Comparison of ENCODE assay signal across 10 mouse cellular contexts in the genomic region with DNA sequence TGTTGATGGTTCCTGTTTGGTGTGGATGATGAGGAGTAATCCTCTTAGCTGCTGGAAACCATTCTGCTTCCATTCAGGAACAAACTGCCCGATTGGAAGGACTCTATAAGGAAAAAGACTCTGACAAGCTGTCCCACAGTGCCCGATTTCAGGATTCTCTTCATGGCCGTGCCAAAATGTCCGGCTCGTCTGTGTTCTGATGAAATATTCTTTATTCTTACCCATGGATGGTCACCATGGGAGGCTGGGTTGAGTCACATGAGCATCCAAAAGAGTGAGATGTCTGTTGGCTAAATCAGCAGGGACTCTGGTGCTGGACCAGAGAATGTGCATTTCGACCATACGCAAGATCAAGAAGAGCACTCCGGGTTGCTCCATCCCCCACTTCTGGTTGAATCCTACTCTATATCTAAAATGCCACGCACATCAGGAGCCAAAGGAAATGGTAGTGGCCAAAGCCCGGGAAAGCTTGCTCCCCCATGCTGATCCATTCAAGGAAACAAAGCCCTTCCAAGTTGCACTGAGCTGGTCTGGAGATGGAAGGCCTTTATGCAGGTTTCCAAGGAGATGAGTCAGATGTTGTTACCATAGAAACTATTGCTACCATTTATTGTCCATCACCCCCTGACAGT.
DNase-seq lines count a peak whose midpoint lies in the region; ATAC-seq and TF ChIP-seq lines count a peak whose summit lies in the region.
"Had no signal": no experiment of that assay in that cellular context is flagged by ENCODE, and none has a peak within 500 bp of the region (broad histone marks: within the 10 kb centered on the region; RNA-seq: fewer than 3 reads in every experiment).

No protein-coding gene starts in this region.

- intact Hi-C loops in heart, postnatal 36 days (cut with DNase I), result loop anchor here (10.0 kb wide), 1 partner anchor 280 kb away; no protein-coding TSS in a partner anchor

- H3K36me3 ChIP-seq in embryonic facial prominence, embryonic 11.5 days (replicated peaks; ENCODE audit: control insufficient read depth, insufficient read depth, low read depth, low read length), result no peaks in the 10 kb centered on the region
- no peaks in the 10 kb centered on the region for H3K36me3 ChIP-seq in embryonic facial prominence, embryonic 10.5 days (replicated peaks)
- no peaks in the 10 kb centered on the region for H3K36me3 ChIP-seq in forebrain, embryonic 11.5 days (ENCODE audit: control insufficient read depth, insufficient read depth, low read length)
- no peaks in the 10 kb centered on the region for H3K36me3 ChIP-seq in hindbrain, postnatal 0 days (ENCODE audit: insufficient read depth, low read length)
- H3K36me3 ChIP-seq in neural tube, embryonic 14.5 days (ENCODE audit: control insufficient read depth, insufficient read depth, low read length), result no peaks in the 10 kb centered on the region

- 0 out of 2 replicates have a peak, but pooled peaks have one; percentile 34 for ATAC-seq in embryonic facial prominence, embryonic 11.5 days (replicated peaks; ENCODE audit: insufficient number of reproducible peaks, low FRiP score, low TSS enrichment, low read depth)
- peak; percentile 86 for ATAC-seq in forebrain, embryonic 11.5 days (replicated peaks; ENCODE audit: low FRiP score)
- ATAC-seq in hindbrain, postnatal 0 days, result peak; percentile 94
- ATAC-seq in neural tube, embryonic 14.5 days (ENCODE audit: low read depth), result peak; percentile 77

- no peak overlapping the region for H3K4me2 ChIP-seq in embryonic facial prominence, embryonic 11.5 days (ENCODE audit: low read depth, low read length)
- H3K4me2 ChIP-seq in forebrain, embryonic 11.5 days (ENCODE audit: low read depth, low read length, severe bottlenecking), result peak overlapping the region; percentile 26; the same call in 1 of the 2 replicates
- no peak overlapping the region for H3K4me2 ChIP-seq in hindbrain, postnatal 0 days (ENCODE audit: low read depth, low read length)
- no peak overlapping the region for H3K4me2 ChIP-seq in neural tube, embryonic 14.5 days (ENCODE audit: low read depth, low read length)

- TF ChIP-seq CTCF in hindbrain, postnatal 0 days (IDR thresholded peaks at IDR 0.05; ENCODE audit: low read depth), result no peak

- DNase-seq in embryonic facial prominence, embryonic 11.5 days (ENCODE audit: low spot score), result peak; percentile 18
- DNase-seq in embryonic facial prominence, embryonic 10.5 days (ENCODE audit: low spot score), result no peak
- DNase-seq in forebrain, embryonic 11.5 days (ENCODE audit: low spot score), result peak; percentile 60
- peak; percentile 79 for DNase-seq in hindbrain, postnatal 0 days (ENCODE audit: low spot score)
- no peak for DNase-seq in heart, postnatal 36 days
- DNase-seq in kidney, postnatal 36 days, result no peak
- no peak for DNase-seq in frontal cortex, postnatal 10 days (ENCODE audit: low spot score in 2 of 2)
- DNase-seq: kidney, adult 18-20 months; lung, postnatal 36 days had no signal

- no peaks in the 10 kb centered on the region for H3K27me3 ChIP-seq in embryonic facial prominence, embryonic 11.5 days (ENCODE audit: control insufficient read depth, insufficient read depth, low read length)
- H3K27me3 ChIP-seq in embryonic facial prominence, embryonic 10.5 days (replicated peaks; ENCODE audit: low read depth, poor library complexity, severe bottlenecking), result no peaks in the 10 kb centered on the region
- H3K27me3 ChIP-seq in forebrain, embryonic 11.5 days (ENCODE audit: control insufficient read depth, insufficient read depth, low read length), result no peaks in the 10 kb centered on the region
- no peaks in the 10 kb centered on the region for H3K27me3 ChIP-seq in hindbrain, postnatal 0 days (ENCODE audit: insufficient read depth, low read length)
- H3K27me3 ChIP-seq in neural tube, embryonic 14.5 days (ENCODE audit: control insufficient read depth, insufficient read depth, low read length), result no peaks in the 10 kb centered on the region

- no peak overlapping the region for H3K9ac ChIP-seq in embryonic facial prominence, embryonic 11.5 days (replicated peaks; ENCODE audit: low read length)
- 0 out of 2 replicates have a peak overlapping the region, but pooled peaks have one; percentile 6 for H3K9ac ChIP-seq in forebrain, embryonic 11.5 days (ENCODE audit: low read length)
- no peak overlapping the region for H3K9ac ChIP-seq in hindbrain, postnatal 0 days (replicated peaks; ENCODE audit: low read length)
- H3K9ac ChIP-seq in neural tube, embryonic 14.5 days (replicated peaks; ENCODE audit: low read depth, low read length), result no peak overlapping the region

- no peak overlapping the region for H3K4me3 ChIP-seq in embryonic facial prominence, embryonic 11.5 days (ENCODE audit: low read depth, low read length)
- H3K4me3 ChIP-seq in embryonic facial prominence, embryonic 10.5 days, result no peak overlapping the region
- no peak overlapping the region for H3K4me3 ChIP-seq in forebrain, embryonic 11.5 days (ENCODE audit: low read depth, low read length)
- H3K4me3 ChIP-seq in hindbrain, postnatal 0 days (ENCODE audit: low read length), result no peak overlapping the region
- no peak overlapping the region for H3K4me3 ChIP-seq in neural tube, embryonic 14.5 days (ENCODE audit: low read depth, low read length)

- H3K9me3 ChIP-seq in embryonic facial prominence, embryonic 11.5 days (replicated peaks; ENCODE audit: control insufficient read depth, low read length), result no peaks in the 10 kb centered on the region
- no peaks in the 10 kb centered on the region for H3K9me3 ChIP-seq in embryonic facial prominence, embryonic 10.5 days
- H3K9me3 ChIP-seq in forebrain, embryonic 11.5 days (ENCODE audit: control insufficient read depth, low read length), result no peaks in the 10 kb centered on the region
- H3K9me3 ChIP-seq in hindbrain, postnatal 0 days (ENCODE audit: low read length), result no peaks in the 10 kb centered on the region
- H3K9me3 ChIP-seq in neural tube, embryonic 14.5 days (ENCODE audit: control insufficient read depth, low read length), result no peaks in the 10 kb centered on the region

- WGBS in embryonic facial prominence, embryonic 11.5 days, result 69% methylated on average over 10 of the region's 10 CpGs
- 69% methylated on average over 10 of the region's 10 CpGs for whole genome bisulfite sequencing in embryonic facial prominence, embryonic 10.5 days
- 44% methylated on average over 10 of the region's 10 CpGs for WGBS in forebrain, embryonic 11.5 days
- 19% methylated on average over 10 of the region's 10 CpGs for WGBS in hindbrain, postnatal 0 days
- WGBS in neural tube, embryonic 14.5 days, result 35% methylated on average over 10 of the region's 10 CpGs

- H3K27ac ChIP-seq in embryonic facial prominence, embryonic 11.5 days (replicated peaks; ENCODE audit: low read depth, low read length), result no peak overlapping the region
- H3K27ac ChIP-seq in embryonic facial prominence, embryonic 10.5 days (replicated peaks), result no peak overlapping the region; the same call in 1 of the 2 replicates
- peak overlapping the region; percentile 48; the same call in 1 of the 2 replicates for H3K27ac ChIP-seq in forebrain, embryonic 11.5 days (ENCODE audit: low read depth, low read length)
- H3K27ac ChIP-seq in hindbrain, postnatal 0 days, result peak overlapping the region; percentile 27; the same call in 1 of the 2 replicates
- H3K27ac ChIP-seq in neural tube, embryonic 14.5 days (ENCODE audit: low read depth, low read length), result no peak overlapping the region

- no peaks in the 10 kb centered on the region for H3K4me1 ChIP-seq in embryonic facial prominence, embryonic 11.5 days (ENCODE audit: control insufficient read depth, insufficient read depth, low read length)
- no peaks in the 10 kb centered on the region for H3K4me1 ChIP-seq in embryonic facial prominence, embryonic 10.5 days
- peaks cover 5% of the 10 kb centered on the region for H3K4me1 ChIP-seq in forebrain, embryonic 11.5 days (replicated peaks; ENCODE audit: control insufficient read depth, insufficient read depth, low read length)
- no peaks in the 10 kb centered on the region for H3K4me1 ChIP-seq in hindbrain, postnatal 0 days (ENCODE audit: insufficient read depth, low read length)
- H3K4me1 ChIP-seq in neural tube, embryonic 14.5 days (ENCODE audit: control insufficient read depth, insufficient read depth, low read length), result peaks cover 5% of the 10 kb centered on the region; the same call in 1 of the 2 replicates

Comparison
In these comparisons a context has a peak if more than half of its experiments do, and no peak if none do; other contexts are left out.
1. DNase-seq: peak in embryonic facial prominence, embryonic 11.5 days (single experiment), forebrain, embryonic 11.5 days (single experiment) and hindbrain, postnatal 0 days (single experiment); none in embryonic facial prominence, embryonic 10.5 days (single experiment), heart, postnatal 36 days (0 of 2), kidney, postnatal 36 days (0 of 2) and frontal cortex, postnatal 10 days (0 of 2).
2. ATAC-seq: peak in every context shown above with its lines; median percentile 94 in hindbrain, postnatal 0 days; 86 in forebrain, embryonic 11.5 days; 77 in neural tube, embryonic 14.5 days; 34 in embryonic facial prominence, embryonic 11.5 days.
3. H3K27ac ChIP-seq: peak in forebrain, embryonic 11.5 days (single experiment) and hindbrain, postnatal 0 days (single experiment); none in embryonic facial prominence, embryonic 11.5 days (single experiment), embryonic facial prominence, embryonic 10.5 days (single experiment) and neural tube, embryonic 14.5 days (single experiment).